Mouse (Mus musculus): ENCODE data around the gene Rorc. TPM values are rescaled to one million over a fixed set of nuclear protein-coding genes. Genes with fewer than 3 reads are reported as not detected.

Gene Rorc
- polyA plus RNA-seq, 1 experiment, result 21.8 TPM

DNA sequence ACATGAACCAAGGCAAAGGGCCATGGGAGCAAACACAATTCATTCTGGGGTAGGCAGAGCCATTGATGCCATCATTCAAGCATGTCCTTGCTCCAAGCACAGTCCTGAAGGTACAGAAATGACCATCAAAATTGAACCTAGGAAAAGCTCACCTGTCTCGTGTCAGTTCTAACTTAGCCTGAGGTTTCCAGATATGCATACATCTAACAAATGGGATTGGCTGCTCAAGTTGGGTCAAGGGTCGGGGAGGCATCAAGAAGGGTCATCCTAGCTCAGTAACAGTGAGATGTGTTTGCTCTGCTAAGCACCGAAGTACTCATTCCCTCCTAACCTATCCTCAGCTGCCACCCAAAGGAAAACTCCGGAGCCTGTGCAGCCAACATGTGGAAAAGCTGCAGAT is 24.3 kb downstream of the Rorc start:
- 85% methylated on average over 4 of the region's 4 CpGs for whole genome bisulfite sequencing
- H3K27ac ChIP-seq (ENCODE audit: insufficient read depth, low read depth, low read length), result no peak overlapping the region
- no peaks in the 10 kb centered on the region; the same call in 1 of the 2 replicates for H3K36me3 ChIP-seq (ENCODE audit: control insufficient read depth, insufficient read depth, low read length)
- no peak overlapping the region for H3K4me3 ChIP-seq (ENCODE audit: insufficient read depth, low read depth, low read length)
- no peak for TF ChIP-seq POLR2A (IDR thresholded peaks at IDR 0.05; ENCODE audit: low read depth, low read length)
- TF ChIP-seq CTCF (conservative IDR thresholded peaks at IDR 0.05; ENCODE audit: insufficient read depth, insufficient read length, low read depth, low read length), result no peak
- no peaks in the 10 kb centered on the region; the same call in 1 of the 2 replicates for H3K4me1 ChIP-seq (ENCODE audit: control insufficient read depth, insufficient read depth, low read length)
- H3K27me3 ChIP-seq (replicated peaks; ENCODE audit: control insufficient read depth, insufficient read depth, low read length), result no peaks in the 10 kb centered on the region
- no peak for DNase-seq

DNA sequence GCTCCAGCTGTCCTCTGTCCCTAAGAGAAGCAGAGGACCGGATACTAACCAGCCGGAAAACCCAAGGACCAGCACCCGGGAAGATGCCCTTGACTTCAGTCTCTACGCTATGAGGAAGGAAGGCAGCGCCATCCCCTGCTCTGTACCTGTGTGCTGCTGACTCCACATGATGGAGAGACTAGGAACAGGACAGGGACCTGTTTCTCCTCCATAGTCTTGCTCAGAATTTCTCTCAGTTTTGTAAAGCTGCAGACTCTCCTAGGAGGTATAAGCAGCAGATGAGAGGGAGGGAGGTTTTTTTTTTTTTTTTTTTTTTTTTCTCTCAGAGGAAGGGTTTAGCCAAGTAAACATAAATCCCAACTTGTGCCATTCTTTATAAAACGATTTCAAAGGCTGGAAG is 25.6 kb downstream of the Rorc start, which contains the start of gene Lingo4:
TSS of gene Lingo4 (plus strand) at position 301 of the 400 bp plus-strand sequence.
- TF ChIP-seq CTCF (conservative IDR thresholded peaks at IDR 0.05; ENCODE audit: insufficient read depth, insufficient read length, low read depth, low read length), result no peak
- no peak for TF ChIP-seq POLR2A (IDR thresholded peaks at IDR 0.05; ENCODE audit: low read depth, low read length)
- no peak within 1 kb of the TSS for H3K4me3 ChIP-seq (ENCODE audit: insufficient read depth, low read depth, low read length)

DNA sequence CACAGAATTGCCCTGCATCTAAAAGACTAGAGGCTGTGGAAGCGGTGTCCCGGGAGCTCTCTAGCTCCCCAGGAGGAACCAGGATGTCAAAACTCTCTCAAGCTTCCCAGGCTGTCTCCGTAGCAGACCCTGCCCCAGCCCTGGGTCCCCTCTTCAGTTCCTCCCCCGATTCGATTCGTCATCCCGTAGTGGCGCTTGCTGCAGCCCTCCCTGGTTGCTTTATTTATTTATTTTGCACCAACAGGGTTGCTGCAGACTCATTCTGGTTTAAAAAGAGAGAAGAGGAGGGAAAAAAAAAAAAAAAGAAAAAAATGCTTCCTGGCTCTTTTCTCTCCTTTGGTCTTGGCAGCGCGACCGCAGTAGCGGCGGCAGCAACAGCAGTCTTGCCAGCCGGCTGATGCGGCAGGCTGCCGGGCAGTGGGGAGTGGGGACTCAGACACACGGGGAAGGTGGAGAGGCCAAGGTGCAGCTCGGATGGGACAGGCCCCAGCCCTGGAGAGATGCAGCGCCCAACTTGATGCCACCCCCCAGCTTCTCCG is 26.4 kb downstream of the Rorc start:
- 4% methylated on average over 20 of the region's 20 CpGs for WGBS
- no peak for TF ChIP-seq CTCF (conservative IDR thresholded peaks at IDR 0.05; ENCODE audit: insufficient read depth, insufficient read length, low read depth, low read length)
- TF ChIP-seq POLR2A (IDR thresholded peaks at IDR 0.05; ENCODE audit: low read depth, low read length), result peak; percentile 13
- no peak overlapping the region for H3K4me3 ChIP-seq (ENCODE audit: insufficient read depth, low read depth, low read length)
- no peaks in the 10 kb centered on the region; the same call in 1 of the 2 replicates for H3K4me1 ChIP-seq (ENCODE audit: control insufficient read depth, insufficient read depth, low read length)
- no peak for DNase-seq
- H3K27me3 ChIP-seq (replicated peaks; ENCODE audit: control insufficient read depth, insufficient read depth, low read length), result no peaks in the 10 kb centered on the region
- no peak overlapping the region for H3K27ac ChIP-seq (ENCODE audit: insufficient read depth, low read depth, low read length)
- no peaks in the 10 kb centered on the region for H3K36me3 ChIP-seq (ENCODE audit: control insufficient read depth, insufficient read depth, low read length)

More for the DNA sequence above, 25.6 kb downstream of the Rorc start, which contains the start of gene Lingo4:
- whole genome bisulfite sequencing, result 77% methylated on average over 6 of the region's 6 CpGs
- Histone ChIP-seq H3K27ac (ENCODE audit: insufficient read depth, low read depth, low read length) (no peak within 1 kb of the TSS), H3K4me1 (ENCODE audit: control insufficient read depth, insufficient read depth, low read length) (no peaks in the 10 kb centered on the region; the same call in 1 of the 2 replicates), H3K36me3 (ENCODE audit: control insufficient read depth, insufficient read depth, low read length) (no peaks in the 10 kb centered on the region; the same call in 1 of the 2 replicates), H3K27me3 (replicated peaks; ENCODE audit: control insufficient read depth, insufficient read depth, low read length) (no peaks in the 10 kb centered on the region)
- DNase-seq, result no peak

GRCm38 (mm10) chr3:94399663-94400310 is 27.2 kb downstream of the Rorc start:
- WGBS, result 47% methylated on average over 5 of the region's 5 CpGs
- TF ChIP-seq CTCF (conservative IDR thresholded peaks at IDR 0.05; ENCODE audit: insufficient read depth, insufficient read length, low read depth, low read length) (no peak), POLR2A (IDR thresholded peaks at IDR 0.05; ENCODE audit: low read depth, low read length) (no peak)
- DNase-seq, result no peak
- no peaks in the 10 kb centered on the region for H3K36me3 ChIP-seq (ENCODE audit: control insufficient read depth, insufficient read depth, low read length)
- H3K4me1 ChIP-seq (ENCODE audit: control insufficient read depth, insufficient read depth, low read length), result no peaks in the 10 kb centered on the region; the same call in 1 of the 2 replicates
- H3K27ac ChIP-seq (ENCODE audit: insufficient read depth, low read depth, low read length), result no peak overlapping the region
- no peak overlapping the region for H3K4me3 ChIP-seq (ENCODE audit: insufficient read depth, low read depth, low read length)
- H3K27me3 ChIP-seq (replicated peaks; ENCODE audit: control insufficient read depth, insufficient read depth, low read length), result no peaks in the 10 kb centered on the region

DNA sequence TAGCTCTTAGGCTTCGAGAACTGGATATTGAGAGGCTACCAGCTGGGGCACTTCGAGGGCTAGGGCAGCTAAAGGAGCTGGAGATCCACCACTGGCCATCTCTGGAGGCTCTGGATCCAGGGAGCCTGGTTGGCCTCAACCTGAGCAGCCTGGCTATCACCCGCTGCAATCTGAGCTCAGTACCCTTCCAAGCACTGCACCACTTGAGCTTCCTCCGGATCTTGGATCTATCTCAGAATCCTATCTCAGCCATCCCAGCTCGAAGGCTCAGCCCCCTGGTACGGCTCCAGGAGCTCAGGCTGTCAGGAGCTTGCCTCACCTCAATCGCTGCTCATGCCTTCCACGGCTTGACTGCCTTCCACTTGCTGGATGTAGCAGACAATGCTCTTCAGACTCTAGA is 29.9 kb downstream of the Rorc start:
- H3K4me3 ChIP-seq (ENCODE audit: insufficient read depth, low read depth, low read length), result no peak overlapping the region
- H3K27ac ChIP-seq (ENCODE audit: insufficient read depth, low read depth, low read length), result no peak overlapping the region
- no peak for TF ChIP-seq POLR2A (IDR thresholded peaks at IDR 0.05; ENCODE audit: low read depth, low read length)
- no peak for TF ChIP-seq CTCF (conservative IDR thresholded peaks at IDR 0.05; ENCODE audit: insufficient read depth, insufficient read length, low read depth, low read length)
- peaks cover 3% of the 10 kb centered on the region; the same call in 1 of the 2 replicates for H3K4me1 ChIP-seq (ENCODE audit: control insufficient read depth, insufficient read depth, low read length)
- DNase-seq, result no peak
- H3K36me3 ChIP-seq (ENCODE audit: control insufficient read depth, insufficient read depth, low read length), result no peaks in the 10 kb centered on the region
- WGBS, result 73% methylated on average over 8 of the region's 8 CpGs
- H3K27me3 ChIP-seq (replicated peaks; ENCODE audit: control insufficient read depth, insufficient read depth, low read length), result no peaks in the 10 kb centered on the region

DNA sequence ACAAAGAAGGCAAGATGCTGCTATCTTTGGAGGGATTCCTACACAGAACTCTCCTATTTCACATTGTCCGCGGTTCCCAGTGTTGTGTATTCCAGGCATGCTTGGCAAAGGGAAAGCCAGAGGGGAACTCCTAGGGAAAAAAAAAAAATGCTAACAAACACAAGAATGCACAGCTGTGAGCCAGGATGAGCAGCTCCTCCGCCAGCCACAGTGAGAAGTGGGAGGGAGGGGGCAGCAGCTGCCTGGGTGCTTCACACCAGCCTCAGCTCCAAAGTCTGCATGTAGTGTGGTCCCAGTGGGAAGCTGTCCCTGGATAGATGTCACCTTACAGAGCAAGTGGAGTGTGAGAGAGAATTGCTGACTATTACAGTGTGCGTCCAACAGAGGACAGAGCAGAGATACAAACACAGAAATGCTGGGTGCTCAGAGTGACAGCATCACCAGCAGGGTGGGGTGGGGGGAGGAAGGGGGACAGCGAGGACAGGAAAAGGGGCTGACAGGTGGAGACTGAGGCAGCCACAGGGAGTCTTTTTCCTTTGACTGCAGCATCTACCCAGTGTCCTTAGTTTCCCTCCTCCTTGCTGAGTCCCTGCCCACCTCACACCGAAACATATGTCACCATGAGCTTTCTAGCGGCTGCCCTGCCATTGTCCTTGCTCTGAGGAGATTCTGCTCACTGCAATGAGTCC is 31.9 kb downstream of the Rorc start:
- DNase-seq, result no peak
- 32% methylated on average over 7 of the region's 7 CpGs for WGBS
- TF ChIP-seq CTCF (conservative IDR thresholded peaks at IDR 0.05; ENCODE audit: insufficient read depth, insufficient read length, low read depth, low read length), result no peak
- no peak for TF ChIP-seq POLR2A (IDR thresholded peaks at IDR 0.05; ENCODE audit: low read depth, low read length)
- no peak overlapping the region for H3K27ac ChIP-seq (ENCODE audit: insufficient read depth, low read depth, low read length)
- H3K4me3 ChIP-seq (ENCODE audit: insufficient read depth, low read depth, low read length), result no peak overlapping the region
- no peaks in the 10 kb centered on the region for H3K36me3 ChIP-seq (ENCODE audit: control insufficient read depth, insufficient read depth, low read length)
- 0 out of 2 replicates have a peak, but pooled peaks cover 3% of the 10 kb centered on the region for H3K4me1 ChIP-seq (ENCODE audit: control insufficient read depth, insufficient read depth, low read length)
- no peaks in the 10 kb centered on the region for H3K27me3 ChIP-seq (replicated peaks; ENCODE audit: control insufficient read depth, insufficient read depth, low read length)

DNA sequence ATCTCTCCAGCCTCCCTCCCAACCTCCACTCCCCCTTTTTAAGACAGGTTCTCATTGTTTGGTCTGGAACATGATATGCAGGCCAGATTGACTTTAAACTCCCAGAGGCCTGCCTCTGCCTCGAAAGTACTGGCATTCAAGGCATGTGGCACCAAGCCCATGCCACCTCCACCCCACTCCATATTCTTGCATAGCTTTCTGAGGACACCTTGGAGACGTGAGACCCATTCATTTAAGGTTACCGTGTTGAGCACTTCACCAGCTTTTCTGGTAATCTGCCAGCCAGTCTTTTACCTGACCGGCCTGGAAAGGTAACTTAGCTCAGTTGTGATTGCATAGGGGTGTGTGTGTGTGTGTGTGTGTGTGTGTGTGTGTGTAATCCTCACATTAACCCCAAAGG is 33.0 kb downstream of the Rorc start:
- Histone ChIP-seq H3K36me3 (ENCODE audit: control insufficient read depth, insufficient read depth, low read length) (no peaks in the 10 kb centered on the region), H3K4me3 (ENCODE audit: insufficient read depth, low read depth, low read length) (no peak overlapping the region), H3K4me1 (ENCODE audit: control insufficient read depth, insufficient read depth, low read length) (0 out of 2 replicates have a peak, but pooled peaks cover 3% of the 10 kb centered on the region), H3K27me3 (replicated peaks; ENCODE audit: control insufficient read depth, insufficient read depth, low read length) (no peaks in the 10 kb centered on the region), H3K27ac (ENCODE audit: insufficient read depth, low read depth, low read length) (no peak overlapping the region)
- no peak for TF ChIP-seq CTCF (conservative IDR thresholded peaks at IDR 0.05; ENCODE audit: insufficient read depth, insufficient read length, low read depth, low read length)
- TF ChIP-seq POLR2A (IDR thresholded peaks at IDR 0.05; ENCODE audit: low read depth, low read length), result no peak
- WGBS, result 32% methylated on average over 4 of the region's 4 CpGs
- DNase-seq, result peak; percentile 40
